Mouse (Mus musculus) lung, embryonic 15.5 days (tissue): ENCODE results near the gene Cd1d1. TPM values are rescaled to one million over a fixed set of nuclear protein-coding genes. Genes with fewer than 3 reads are reported as not detected.
"Not testable (repeated sequence)": the region's sequence is repeated elsewhere in the genome, so short reads cannot be mapped to it uniquely, and the experiment has no call there.

Experiments used
- ATAC-seq: fragments of 200-750 bp; cut with Nextera tagmentation; 2 replicates; pipeline ENCODE4 v1.8.0; 2017; ENCODE audit warnings: moderate number of reproducible peaks, borderline replicate concordance; ENCODE audit not compliant: low FRiP score, low TSS enrichment; ENCODE audit errors: extremely low read depth
- H3K27ac ChIP-seq: fragments of 300-500 bp; sonication (generic); 2 replicates; pipeline ENCODE4 v1.5.1; 2015; ENCODE audit warnings: moderate library complexity, mild to moderate bottlenecking, inconsistent platforms
- H3K27me3 ChIP-seq: fragments of 300-500 bp; sonication (generic); 2 replicates; pipeline ENCODE4 v1.6.1; 2015; ENCODE audit warnings: inconsistent platforms
- H3K36me3 ChIP-seq: fragments of 300-500 bp; sonication (generic); 2 replicates; pipeline ENCODE4 v1.6.1; 2015; ENCODE audit warnings: inconsistent platforms
- H3K4me1 ChIP-seq: fragments of 300-500 bp; sonication (generic); 2 replicates; pipeline ENCODE4 v1.6.1; 2015; ENCODE audit warnings: inconsistent platforms
- H3K4me2 ChIP-seq: fragments of 300-500 bp; sonication (generic); 2 replicates; pipeline ENCODE4 v1.6.1; 2015; ENCODE audit warnings: inconsistent platforms, mild to moderate bottlenecking, moderate library complexity
- H3K4me3 ChIP-seq: fragments of 300-500 bp; sonication (generic); 2 replicates; pipeline ENCODE4 v1.5.1; 2015; ENCODE audit warnings: mild to moderate bottlenecking, inconsistent platforms
- H3K9ac ChIP-seq: fragments of 300-500 bp; sonication (generic); 2 replicates; pipeline ENCODE4 v1.6.1; 2015; ENCODE audit warnings: inconsistent platforms
- H3K9me3 ChIP-seq: fragments of 300-500 bp; sonication (generic); 2 replicates; pipeline ENCODE4 v1.6.1; 2016; ENCODE audit warnings: inconsistent platforms
- WGBS: fragments of 180-500 bp; shearing (Covaris S2); methylation state at CpG from one replicate; pipeline ENCODE4 v1.1.7; 2015; 5-methylcytosine and 5-hydroxymethylcytosine counted together
- polyA plus RNA-seq: library from polyadenylated mRNA; unstranded; fragments of >200 nt; fragmentation: Nextera tagmentation; extraction: Ambion mirVana; gene quantifications from 2 replicates; pipeline ENCODE4 v1.2.1, GENCODE M21; 2015

The Cd1d1 gene
- 38.4 and 40.8 TPM in 2 replicates for polyA plus RNA-seq

GRCm38 (mm10) chr3:86999415-86999740, at the start of gene Cd1d1:
Gene Cd1d1, minus strand, starts transcription at chr3:86999441.
- Histone ChIP-seq H3K27ac (peak within 1 kb of the TSS; percentile 94), H3K9ac (peak within 1 kb of the TSS; percentile 66), H3K36me3 (no peaks in the 10 kb centered on the region), H3K4me1 (0 out of 2 replicates have a peak, but pooled peaks cover 10% of the 10 kb centered on the region), H3K9me3 (no peaks in the 10 kb centered on the region), H3K27me3 (no peaks in the 10 kb centered on the region), H3K4me3 (peak within 1 kb of the TSS; percentile 69), H3K4me2 (peak within 1 kb of the TSS; percentile 72)
- WGBS, result 26% methylated on average over 8 of the region's 8 CpGs
- no peak for ATAC-seq

- H3K27ac ChIP-seq, result no peak overlapping the region
- H3K9me3 ChIP-seq, result no peaks in the 10 kb centered on the region
- ATAC-seq, result no peak
- H3K9ac ChIP-seq, result no peak overlapping the region
- H3K4me1 ChIP-seq, result no peaks in the 10 kb centered on the region
- no peak overlapping the region for H3K4me3 ChIP-seq
- no peak overlapping the region for H3K4me2 ChIP-seq
- no peaks in the 10 kb centered on the region for H3K36me3 ChIP-seq
- 79% methylated on average over 5 of the region's 5 CpGs for WGBS
- no peaks in the 10 kb centered on the region for H3K27me3 ChIP-seq
Observed at GRCm38 (mm10) chr3:87047801-87048200, 48.6 kb upstream of the Cd1d1 start.

- Histone ChIP-seq H3K27me3 (no peaks in the 10 kb centered on the region), H3K9ac (no peak overlapping the region), H3K4me2 (no peak overlapping the region), H3K4me1 (no peaks in the 10 kb centered on the region), H3K27ac (no peak overlapping the region), H3K4me3 (no peak overlapping the region), H3K36me3 (no peaks in the 10 kb centered on the region), H3K9me3 (no peaks in the 10 kb centered on the region)
- ATAC-seq, result no peak
- 57% methylated on average over 2 of the region's 2 CpGs for WGBS
Observed at GRCm38 (mm10) chr3:87041733-87042132, 42.5 kb upstream of the Cd1d1 start.

- H3K9me3 ChIP-seq, result no peaks in the 10 kb centered on the region
- no peak overlapping the region for H3K4me2 ChIP-seq
- H3K27me3 ChIP-seq, result no peaks in the 10 kb centered on the region
- no peak overlapping the region for H3K9ac ChIP-seq
- no peaks in the 10 kb centered on the region for H3K36me3 ChIP-seq
- no peak for ATAC-seq
- 70% methylated on average over 6 of the region's 6 CpGs for WGBS
- no peaks in the 10 kb centered on the region for H3K4me1 ChIP-seq
- H3K27ac ChIP-seq, result no peak overlapping the region
- no peak overlapping the region for H3K4me3 ChIP-seq
Observed at GRCm38 (mm10) chr3:87038500-87038899, 39.3 kb upstream of the Cd1d1 start.

GRCm38 (mm10) chr3:87034061-87034460, 34.8 kb upstream of the Cd1d1 start:
- H3K27me3 ChIP-seq, result no peaks in the 10 kb centered on the region
- no peak for ATAC-seq
- H3K4me3 ChIP-seq, result no peak overlapping the region
- H3K4me2 ChIP-seq, result no peak overlapping the region
- H3K4me1 ChIP-seq, result no peaks in the 10 kb centered on the region
- WGBS, result 92% methylated on average over 4 of the region's 4 CpGs
- no peaks in the 10 kb centered on the region for H3K9me3 ChIP-seq
- H3K36me3 ChIP-seq, result no peaks in the 10 kb centered on the region
- no peak overlapping the region for H3K27ac ChIP-seq
- H3K9ac ChIP-seq, result no peak overlapping the region

- Histone ChIP-seq H3K4me3 (no peak overlapping the region), H3K4me1 (no peaks in the 10 kb centered on the region), H3K9ac (no peak overlapping the region), H3K36me3 (no peaks in the 10 kb centered on the region), H3K4me2 (no peak overlapping the region), H3K27ac (no peak overlapping the region), H3K9me3 (no peaks in the 10 kb centered on the region), H3K27me3 (no peaks in the 10 kb centered on the region)
- ATAC-seq, result no peak
- WGBS, result 18% methylated on average over 8 of the region's 8 CpGs
Observed at GRCm38 (mm10) chr3:87033357-87033756, 34.1 kb upstream of the Cd1d1 start.

GRCm38 (mm10) chr3:87030855-87031254, 31.6 kb upstream of the Cd1d1 start:
- no peak overlapping the region for H3K4me3 ChIP-seq
- H3K27me3 ChIP-seq, result no peaks in the 10 kb centered on the region
- no peaks in the 10 kb centered on the region for H3K36me3 ChIP-seq
- H3K9ac ChIP-seq, result no peak overlapping the region
- 15% methylated on average over 6 of the region's 6 CpGs for WGBS
- no peak for ATAC-seq
- no peaks in the 10 kb centered on the region for H3K4me1 ChIP-seq
- H3K27ac ChIP-seq, result no peak overlapping the region
- no peaks in the 10 kb centered on the region for H3K9me3 ChIP-seq
- H3K4me2 ChIP-seq, result no peak overlapping the region

- no peak for ATAC-seq
- Histone ChIP-seq H3K27ac (no peak overlapping the region), H3K4me1 (no peaks in the 10 kb centered on the region), H3K27me3 (no peaks in the 10 kb centered on the region), H3K4me3 (no peak overlapping the region), H3K9me3 (no peaks in the 10 kb centered on the region), H3K9ac (no peak overlapping the region), H3K36me3 (no peaks in the 10 kb centered on the region), H3K4me2 (no peak overlapping the region)
- WGBS, result 55% methylated on average over 2 of the region's 2 CpGs
Observed at GRCm38 (mm10) chr3:87017707-87018106, 18.5 kb upstream of the Cd1d1 start.

- no peaks in the 10 kb centered on the region for H3K27me3 ChIP-seq
- no peaks in the 10 kb centered on the region for H3K4me1 ChIP-seq
- 81% methylated on average over 1 of the region's 1 CpGs for WGBS
- ATAC-seq, result no peak
- no peak overlapping the region for H3K4me3 ChIP-seq
- H3K4me2 ChIP-seq, result no peak overlapping the region
- H3K9ac ChIP-seq, result no peak overlapping the region
- H3K9me3 ChIP-seq, result no peaks in the 10 kb centered on the region
- H3K36me3 ChIP-seq, result no peaks in the 10 kb centered on the region
- no peak overlapping the region for H3K27ac ChIP-seq
Observed at GRCm38 (mm10) chr3:87017001-87017400, 17.8 kb upstream of the Cd1d1 start.

- Histone ChIP-seq H3K27ac (no peak overlapping the region), H3K4me3 (no peak overlapping the region), H3K9ac (no peak overlapping the region), H3K9me3 (no peaks in the 10 kb centered on the region), H3K4me1 (no peaks in the 10 kb centered on the region), H3K4me2 (no peak overlapping the region), H3K36me3 (no peaks in the 10 kb centered on the region), H3K27me3 (no peaks in the 10 kb centered on the region)
- WGBS, result 51% methylated on average over 4 of the region's 4 CpGs
- no peak for ATAC-seq
Observed at GRCm38 (mm10) chr3:87015931-87016330, 16.7 kb upstream of the Cd1d1 start.

GRCm38 (mm10) chr3:87012406-87012805, 13.2 kb upstream of the Cd1d1 start:
- WGBS, result 66% methylated on average over 3 of the region's 3 CpGs
- not testable (repeated sequence) for H3K9me3 ChIP-seq, H3K27ac ChIP-seq, H3K27me3 ChIP-seq, H3K9ac ChIP-seq, H3K36me3 ChIP-seq, ATAC-seq, H3K4me2 ChIP-seq, H3K4me3 ChIP-seq, H3K4me1 ChIP-seq

GRCm38 (mm10) chr3:87008281-87008680, 9.0 kb upstream of the Cd1d1 start:
- not testable (repeated sequence) for H3K27ac ChIP-seq, H3K4me1 ChIP-seq, H3K36me3 ChIP-seq, H3K9ac ChIP-seq, H3K4me3 ChIP-seq, ATAC-seq, H3K4me2 ChIP-seq, H3K27me3 ChIP-seq, H3K9me3 ChIP-seq
- 67% methylated on average over 1 of the region's 1 CpGs for WGBS

- ATAC-seq, result no peak
- Histone ChIP-seq H3K27ac (no peak overlapping the region), H3K36me3 (no peaks in the 10 kb centered on the region), H3K9ac (no peak overlapping the region), H3K27me3 (no peaks in the 10 kb centered on the region), H3K9me3 (no peaks in the 10 kb centered on the region), H3K4me3 (no peak overlapping the region), H3K4me1 (0 out of 2 replicates have a peak, but pooled peaks cover 10% of the 10 kb centered on the region), H3K4me2 (no peak overlapping the region)
- WGBS, result 19% methylated on average over 4 of the region's 4 CpGs
Observed at GRCm38 (mm10) chr3:87000676-87001075, 1.4 kb upstream of the Cd1d1 start.
